Mouse (Mus musculus) liver, postnatal 0 days (tissue): ENCODE measurements at regions not wholly inside any gene's neighbourhood (a gene's known extent, or its start where the extent isn't known, plus 50 kb on each side); places are given as distances from the start of the nearest gene placed in this dataset.

ENCODE experiments used
- CTCF ChIP-seq: sonication (generic); IDR thresholded peaks from 2 replicates; pipeline ENCODE4 v1.5.1; 2016; ENCODE audit warnings: antibody characterized with exemption, low read depth
- EP300 ChIP-seq: IDR thresholded peaks from 2 replicates; pipeline ENCODE4 v1.6.1; 2016; ENCODE audit warnings: antibody characterized with exemption, low read depth, mild to moderate bottlenecking

- TF ChIP-seq CTCF = no peak
- TF ChIP-seq EP300 = no peak
Measured at GRCm38 (mm10) chr14:58499071-58499470, 428.7 kb downstream of the Fgf9 start.
